Mouse (Mus musculus) layer of hippocampus, adult 9-10 months (tissue): ENCODE measurements around the gene Gclc.
"Not testable (repeated sequence)": the region's sequence is repeated elsewhere in the genome, so short reads cannot be mapped to it uniquely, and the experiment has no call there.

Experiments
- DNase-seq: peaks from one replicate; pipeline ENCODE4 v3.0.0; 2022; ENCODE audit warnings: low spot score

Gclc gene

DNA sequence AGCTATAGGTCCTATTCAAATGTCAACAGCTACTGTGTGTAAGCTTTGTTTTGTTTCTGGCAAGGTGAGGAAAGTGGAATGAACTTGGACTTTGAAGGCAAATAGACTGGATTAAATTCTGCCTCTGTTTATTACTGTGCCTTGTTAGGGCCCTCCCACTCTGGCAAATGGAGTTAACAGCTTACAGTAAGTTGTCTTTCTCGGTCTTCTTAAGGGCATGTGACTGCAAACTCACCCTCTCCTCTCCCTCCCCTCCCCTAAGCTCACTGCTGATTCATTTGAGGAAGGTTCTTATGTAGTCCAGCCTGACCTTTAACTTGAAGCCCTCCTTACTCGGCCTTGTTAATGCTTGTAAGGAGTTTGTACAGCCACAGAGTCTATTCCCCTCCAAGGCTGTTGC lies 8.0 kb upstream of the Gclc start:
- DNase-seq: no peak

DNA sequence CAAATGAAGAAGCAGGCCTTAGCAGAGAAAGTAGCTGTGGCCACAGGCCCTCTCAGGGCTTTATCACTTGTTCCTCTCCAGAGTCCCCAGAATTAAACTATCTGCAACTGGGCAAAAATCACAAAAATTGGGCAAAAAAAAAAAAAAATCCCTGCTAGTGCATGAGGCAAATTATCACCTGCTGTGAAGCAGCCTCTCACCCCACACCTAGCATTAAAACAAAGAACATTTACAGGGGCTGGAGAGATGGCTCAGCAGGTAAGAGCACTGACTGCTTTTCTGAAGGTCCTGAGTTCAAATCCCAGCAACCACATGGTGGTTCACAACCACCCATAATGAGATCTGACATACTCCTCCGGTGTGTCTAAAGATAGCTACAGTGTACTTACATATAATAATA lies 6.0 kb upstream of the Gclc start:
- DNase-seq: not testable (repeated sequence)

DNA sequence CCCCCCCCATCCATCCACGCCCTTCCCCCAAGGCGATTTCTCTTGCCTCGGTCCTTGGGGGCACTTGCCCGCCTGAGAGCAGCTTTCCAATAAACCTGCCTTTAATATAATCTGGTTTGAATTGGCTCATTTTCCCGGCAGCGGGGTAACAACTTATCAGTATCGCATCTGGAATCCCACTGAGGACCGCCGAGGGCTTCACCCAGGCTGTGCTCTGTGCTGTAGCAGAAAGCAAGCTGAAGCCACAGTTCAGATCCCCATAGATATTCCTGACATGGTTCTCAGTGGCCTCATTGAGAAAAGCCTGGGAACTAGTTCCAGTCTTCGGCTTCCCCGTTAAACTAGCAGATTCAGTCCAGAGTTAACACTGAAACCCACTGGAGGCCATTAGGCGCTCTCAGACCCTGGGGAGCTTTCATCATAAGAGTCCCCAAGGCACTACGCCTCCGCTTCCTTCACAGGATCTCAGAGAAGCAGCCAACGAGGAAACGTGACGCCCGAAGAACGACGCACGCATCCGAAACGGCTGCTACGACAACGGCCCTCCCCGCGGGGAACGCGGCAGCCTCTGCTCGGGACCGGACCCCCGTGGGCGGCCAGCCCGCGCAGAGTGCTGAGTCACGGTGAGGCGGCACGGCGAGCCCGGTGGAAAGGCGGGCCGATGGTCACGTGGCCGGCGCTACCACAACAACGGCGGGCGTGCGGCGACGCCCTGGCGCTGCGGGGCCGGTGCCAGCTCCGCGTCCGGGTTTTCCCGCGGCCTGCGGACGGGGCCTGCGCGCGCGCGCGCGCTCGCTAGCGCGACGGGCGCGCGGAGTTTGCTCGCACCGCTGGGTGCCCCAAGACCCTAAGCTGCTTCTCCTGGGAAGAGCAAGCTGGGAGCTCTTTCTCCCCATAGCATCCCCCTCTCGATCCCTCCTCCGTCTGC lies 3.9 kb upstream of the Gclc start:
- peak; percentile 83 for DNase-seq

DNA sequence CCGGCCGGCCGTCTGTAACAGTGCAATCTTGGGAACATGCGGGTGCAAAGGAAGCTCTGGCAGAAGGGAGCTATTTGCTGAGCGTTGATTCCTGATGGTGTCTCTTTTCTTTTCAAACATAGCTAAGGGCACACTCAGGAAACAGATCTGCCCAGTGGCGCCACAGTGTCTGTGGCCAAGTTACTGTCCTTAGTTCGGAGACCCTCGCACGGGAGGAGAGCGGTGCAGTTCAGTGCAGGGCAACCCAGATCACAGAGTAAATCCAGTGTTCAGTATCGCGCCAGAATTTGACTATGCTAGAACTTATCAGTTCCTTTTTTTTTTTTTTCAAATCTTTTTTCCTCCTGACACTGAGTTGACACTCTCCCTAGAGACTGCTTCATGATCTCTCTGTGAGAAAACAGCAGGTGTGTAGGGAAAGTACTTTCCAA lies 3.2 kb upstream of the Gclc start:
- DNase-seq: peak; percentile 27

DNA sequence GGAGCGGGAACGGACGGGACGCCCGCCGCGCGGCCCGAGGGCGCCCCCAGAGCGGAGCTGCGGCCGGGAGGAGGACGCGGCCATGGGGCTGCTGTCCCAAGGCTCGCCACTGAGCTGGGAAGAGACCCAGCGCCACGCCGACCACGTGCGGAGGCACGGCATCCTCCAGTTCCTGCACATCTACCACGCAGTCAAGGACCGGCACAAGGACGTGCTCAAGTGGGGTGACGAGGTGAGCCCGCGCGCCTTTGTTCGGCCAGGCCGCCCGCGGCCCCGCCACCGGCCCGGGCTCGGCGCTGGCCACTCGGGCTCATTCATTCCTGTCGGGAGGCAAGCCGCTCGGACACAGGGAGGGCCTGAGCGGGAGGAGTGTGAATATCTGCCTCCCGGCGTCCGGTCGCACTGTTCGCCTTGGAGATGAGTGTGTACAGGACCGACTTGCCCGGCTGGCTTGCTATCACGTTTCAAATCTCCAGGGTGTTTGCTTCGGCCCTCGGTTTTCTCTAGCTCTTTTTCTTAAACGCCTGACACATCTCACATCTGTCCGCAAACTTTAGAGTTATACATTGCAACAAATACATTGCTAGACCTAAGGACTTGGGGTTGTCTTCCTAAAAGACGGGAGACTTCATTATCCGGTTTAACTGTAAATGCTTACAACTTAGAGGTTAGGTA lies 530 bp downstream of the Gclc start:
- DNase-seq: no peak

DNA sequence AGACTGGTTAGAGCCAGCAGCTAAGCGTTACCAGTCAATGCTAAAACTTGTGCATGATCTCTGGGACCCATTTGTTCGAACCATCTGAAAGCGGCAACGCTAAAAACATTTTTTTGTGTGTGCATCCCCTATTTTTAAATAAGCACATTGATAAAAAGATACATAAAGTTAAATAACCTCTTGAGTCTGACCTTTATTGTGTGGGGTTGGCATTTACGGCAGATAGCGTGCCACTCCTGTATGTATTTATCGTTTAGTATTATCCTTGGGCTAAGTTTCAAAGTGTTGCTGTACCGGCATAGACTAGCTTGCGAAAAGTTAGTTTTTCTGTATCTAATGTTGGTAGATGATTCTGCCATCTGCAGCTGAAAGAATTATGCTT lies 1.1 kb downstream of the Gclc start:
- no peak for DNase-seq

DNA sequence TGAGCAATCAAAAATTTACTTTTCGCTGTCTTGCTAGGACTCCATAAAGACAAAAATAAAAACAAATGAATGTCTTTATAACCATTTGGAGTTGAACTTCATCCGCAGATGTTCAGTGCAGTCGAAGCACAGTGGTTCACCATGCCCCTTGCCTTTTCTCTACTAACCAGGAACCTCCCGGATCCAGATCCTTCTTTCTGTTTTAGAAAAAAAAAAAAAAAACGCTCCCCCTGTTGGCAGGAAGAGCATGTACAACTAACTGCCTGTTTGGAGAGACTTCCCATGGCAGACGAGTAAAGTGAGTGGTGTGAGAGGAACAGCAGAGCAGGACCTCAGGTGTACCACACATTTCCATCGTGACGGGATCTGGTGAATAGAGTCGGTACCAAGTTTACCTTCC lies 1.7 kb downstream of the Gclc start:
- no peak for DNase-seq

DNA sequence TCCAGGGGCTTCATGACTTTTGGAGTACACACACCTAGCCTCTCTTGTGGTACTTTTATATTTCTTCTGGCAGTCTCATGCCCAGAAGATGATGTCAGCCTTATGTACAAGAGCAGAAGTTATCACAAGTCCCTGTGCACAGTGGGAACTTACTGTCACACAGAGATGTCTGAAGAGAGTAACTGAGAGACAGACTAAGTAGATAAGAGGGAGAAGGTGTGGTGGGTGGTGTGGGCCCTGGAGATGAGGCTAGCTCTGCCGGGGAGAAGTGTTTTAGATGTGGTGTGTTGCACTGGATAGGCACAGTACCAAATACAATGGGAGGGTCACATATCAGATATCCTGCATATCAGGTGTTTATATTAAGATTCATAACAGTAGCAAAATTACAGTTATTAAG lies 3.0 kb downstream of the Gclc start:
- DNase-seq: no peak

DNA sequence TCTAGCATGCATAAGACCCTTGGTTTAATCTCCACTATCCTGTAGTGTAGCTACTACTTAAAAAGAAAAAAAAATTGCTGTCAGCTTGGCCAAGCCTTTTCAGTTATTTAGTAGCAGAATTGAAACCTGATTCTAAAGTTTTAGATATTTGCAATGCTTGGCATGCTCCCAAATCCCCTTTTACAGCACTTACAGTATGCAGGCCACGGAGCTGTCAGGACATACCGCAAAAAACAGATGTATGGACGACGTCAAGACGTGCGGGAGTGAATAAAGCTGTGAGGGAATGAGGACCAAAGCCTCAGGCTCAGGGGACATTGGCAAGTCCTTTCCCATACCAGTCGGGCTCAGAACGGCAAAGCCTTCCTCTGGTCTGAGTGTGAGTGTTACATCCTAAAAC lies 4.1 kb downstream of the Gclc start:
- no peak for DNase-seq

DNA sequence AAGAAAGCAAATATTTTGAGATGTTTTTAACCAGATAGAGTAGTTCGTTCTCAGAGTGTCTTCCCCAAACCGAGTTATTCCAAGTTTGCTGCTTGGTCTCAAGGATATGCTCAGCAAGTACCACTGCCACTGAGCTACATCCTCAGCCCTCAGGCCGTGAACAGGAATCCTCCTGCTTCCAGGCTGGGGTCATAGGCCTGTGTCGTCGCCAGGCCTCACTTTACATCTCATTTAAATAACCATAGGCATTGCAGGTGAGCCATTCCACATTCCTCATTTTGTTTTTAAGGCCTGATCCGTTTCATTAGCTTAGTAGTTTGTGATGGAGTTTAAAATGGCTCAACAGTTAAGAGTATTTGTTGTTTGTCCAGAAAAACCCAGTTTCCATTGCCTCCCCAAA lies 4.8 kb downstream of the Gclc start:
- no peak for DNase-seq

DNA sequence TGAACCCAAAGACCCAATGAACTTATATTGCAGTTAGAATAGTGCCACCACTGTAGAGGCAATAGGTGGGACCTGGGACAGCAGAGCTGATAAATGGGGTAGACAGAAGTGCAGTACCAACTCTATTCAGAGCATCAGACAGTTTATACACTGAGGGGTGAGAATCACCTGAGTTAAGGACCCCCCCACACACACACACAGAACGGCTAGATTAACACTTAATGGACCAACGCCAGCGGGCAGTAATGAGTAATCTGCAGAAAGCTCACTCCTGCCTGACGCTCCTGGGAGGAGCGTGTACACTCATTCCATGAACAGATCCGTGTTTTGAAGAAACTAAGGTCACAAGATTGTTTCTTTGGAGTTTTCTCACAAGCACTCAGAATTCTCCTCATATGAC lies 5.4 kb downstream of the Gclc start:
- DNase-seq: no peak

DNA sequence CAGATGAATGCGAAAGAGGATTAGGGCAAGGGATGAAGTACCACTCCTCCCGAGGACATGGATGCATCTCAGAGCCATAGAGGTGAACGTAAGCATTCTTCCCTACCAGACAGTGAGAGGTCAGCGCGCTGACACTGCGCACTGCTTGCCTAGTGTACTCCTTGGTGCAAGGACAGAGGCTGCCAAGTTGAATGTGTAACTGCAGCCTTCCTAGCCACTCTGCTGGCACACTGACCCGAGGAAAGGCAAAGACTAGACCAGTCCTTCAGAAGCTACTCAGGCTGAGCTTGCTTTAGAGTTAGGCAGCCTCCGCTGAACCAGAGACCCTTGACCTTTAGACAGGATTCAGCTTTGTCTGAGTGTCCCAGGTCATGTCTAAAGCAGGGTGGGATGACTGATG lies 11.9 kb downstream of the Gclc start:
- DNase-seq: no peak

DNA sequence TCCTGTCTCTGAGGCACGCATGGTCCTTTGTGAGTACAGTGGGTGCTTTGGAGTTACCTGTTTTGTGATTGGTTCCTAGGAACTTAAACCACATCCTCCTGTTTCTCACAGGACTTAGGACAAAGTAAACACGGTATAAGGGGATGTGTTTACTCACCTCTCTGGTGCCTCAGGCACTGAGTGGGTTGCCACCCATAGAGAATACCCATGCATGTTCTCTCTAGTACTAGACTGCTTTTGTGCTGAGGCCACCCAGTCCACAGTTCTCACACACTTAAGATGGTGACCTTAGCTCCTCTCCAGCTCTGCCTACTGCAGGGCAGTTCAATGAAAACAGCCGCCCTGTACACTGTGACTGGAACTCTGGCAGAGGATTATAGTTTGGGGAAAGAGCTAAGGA lies 12.4 kb downstream of the Gclc start:
- DNase-seq: no peak

DNA sequence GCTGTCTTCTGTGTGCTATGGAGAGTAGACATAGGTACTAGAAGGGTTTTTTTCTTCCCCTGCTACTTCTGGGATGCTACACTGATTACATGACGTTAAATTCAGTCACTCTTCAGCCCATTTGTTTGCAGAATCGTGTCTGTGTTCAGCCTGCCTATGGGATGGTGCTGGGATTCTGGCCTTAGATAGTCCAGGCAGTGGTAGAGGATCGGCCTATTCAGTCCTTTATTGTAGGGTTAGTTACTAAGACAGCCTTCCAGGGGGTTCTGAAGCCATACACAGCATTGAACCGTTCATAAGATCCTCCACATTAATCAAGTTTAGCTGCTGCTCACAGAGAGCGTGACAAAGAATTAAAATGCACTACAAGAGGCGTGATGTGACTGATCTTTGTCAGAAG lies 16.6 kb downstream of the Gclc start:
- DNase-seq: no peak

DNA sequence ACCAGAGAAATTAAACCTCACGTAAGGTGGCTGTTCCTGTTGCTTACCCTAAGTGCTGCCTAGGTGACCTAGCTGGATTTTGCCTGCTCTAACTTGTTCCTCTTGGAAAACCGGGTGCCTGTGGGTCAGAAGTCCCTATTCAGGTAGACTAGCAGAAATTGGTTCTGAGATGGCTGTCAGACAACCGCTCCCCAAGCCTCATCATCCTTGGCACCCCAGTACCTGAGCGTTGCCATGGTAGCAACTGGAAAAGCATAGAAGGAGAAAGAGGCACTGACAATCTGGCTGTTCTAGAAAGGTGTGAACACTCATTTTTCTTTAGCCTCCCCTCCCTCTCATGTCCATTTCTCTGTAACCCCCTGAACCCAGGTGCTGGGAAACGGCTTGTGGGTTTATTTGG lies 17.0 kb downstream of the Gclc start:
- DNase-seq: no peak

DNA sequence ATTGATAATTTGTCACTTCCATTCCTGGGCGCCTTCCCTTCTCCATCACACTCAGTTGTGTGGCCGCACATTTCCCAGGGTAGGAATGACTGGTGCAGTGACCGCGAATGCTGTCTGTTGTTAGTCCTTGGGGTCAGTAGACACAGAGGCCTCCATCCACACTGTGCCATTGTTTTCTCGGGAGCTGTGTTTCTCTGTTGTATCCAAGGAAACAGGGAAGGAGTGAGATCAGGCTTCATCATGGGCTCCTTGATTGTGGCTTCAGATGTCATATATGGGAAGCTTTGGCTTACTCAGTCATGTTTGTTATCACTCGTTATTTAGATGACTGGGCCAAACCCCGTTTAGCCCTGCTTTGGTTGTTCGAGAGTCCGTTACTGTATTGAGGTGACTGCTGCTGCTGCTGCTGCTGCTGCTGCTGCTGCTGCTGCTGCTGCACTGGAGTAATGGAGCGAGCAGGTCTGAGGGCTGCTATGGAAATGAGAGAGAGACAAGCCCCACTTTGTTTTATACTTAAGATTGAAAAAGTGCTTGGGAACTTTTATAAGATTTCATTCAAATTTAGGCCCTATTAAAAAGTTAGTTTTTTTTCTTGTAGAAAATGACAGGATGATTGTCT lies 17.5 kb downstream of the Gclc start:
- DNase-seq: no peak

DNA sequence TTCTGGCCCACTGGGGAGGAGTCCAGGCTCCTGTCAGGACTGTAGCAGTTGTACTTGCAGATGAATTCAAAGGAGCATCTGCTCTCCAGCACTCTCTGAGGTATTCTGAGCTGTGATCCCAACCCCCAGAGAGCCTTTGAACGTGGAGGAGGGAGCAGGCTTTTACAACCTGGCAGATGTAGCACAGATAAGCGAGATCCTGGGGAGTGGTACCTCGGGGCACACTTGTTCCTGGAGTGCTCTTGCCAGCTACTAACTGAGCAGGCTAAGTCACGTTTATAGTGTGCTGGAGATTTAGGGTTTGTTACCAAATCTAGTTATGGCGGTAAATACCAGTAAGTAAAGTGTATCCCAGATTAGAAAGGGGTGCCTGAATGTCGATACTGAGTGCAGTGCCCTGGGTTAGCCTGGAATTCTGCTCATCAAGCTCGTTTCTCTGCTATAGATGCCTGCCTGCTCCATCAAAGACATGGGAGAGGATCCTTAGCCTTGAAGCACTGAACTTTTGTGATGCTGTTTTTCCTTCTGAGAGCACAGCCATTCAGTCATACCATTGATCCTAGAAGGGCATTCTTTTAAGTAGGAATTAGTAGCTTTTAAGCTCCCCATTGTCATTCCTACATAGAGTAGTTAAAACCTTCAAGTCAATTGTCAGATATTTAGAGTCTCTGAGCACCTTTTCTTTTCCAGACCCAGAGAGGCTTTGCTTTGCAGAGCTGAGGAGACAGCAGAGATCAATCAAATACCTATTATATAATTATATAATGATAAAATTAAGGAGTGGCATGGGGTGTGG lies 22.6 kb downstream of the Gclc start:
- DNase-seq: no peak

DNA sequence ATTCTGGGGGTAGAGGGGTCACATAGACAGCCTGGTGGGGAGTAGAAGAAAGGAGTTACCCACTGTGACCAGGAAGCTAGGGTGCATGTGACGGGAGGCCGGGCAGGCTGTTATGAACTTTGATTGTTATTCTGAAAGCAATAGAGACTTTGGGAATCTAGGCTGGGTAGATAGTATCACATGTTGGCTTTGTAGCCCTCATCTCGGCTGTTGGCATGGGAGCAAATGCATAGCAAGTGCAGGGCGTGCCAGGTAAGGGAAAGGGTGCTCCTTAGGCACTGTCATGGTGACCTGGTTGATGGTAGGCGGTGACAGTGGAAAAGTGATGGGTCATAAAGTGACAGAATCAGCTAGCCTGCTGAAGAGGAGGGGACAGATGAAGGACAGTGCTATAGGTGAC lies 23.3 kb downstream of the Gclc start:
- DNase-seq: no peak

DNA sequence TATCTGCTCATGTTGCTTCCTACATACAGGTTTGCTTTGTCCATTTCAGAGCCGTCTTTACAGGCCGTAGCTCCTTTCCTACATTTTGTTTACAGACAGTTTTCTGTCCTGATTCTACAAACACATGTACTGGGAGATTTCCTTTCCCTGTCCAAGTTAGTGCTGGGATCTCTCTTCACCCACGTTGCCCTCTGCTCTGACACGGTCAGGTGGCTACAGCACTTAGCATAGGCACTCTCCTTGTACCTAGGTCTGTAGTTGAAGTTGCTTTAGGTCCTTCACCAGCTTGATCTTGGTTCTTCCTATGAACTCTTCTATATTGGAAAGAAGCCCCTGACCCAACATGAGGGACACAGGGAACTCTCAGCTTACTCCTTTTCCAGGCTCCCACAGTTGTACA lies 25.4 kb downstream of the Gclc start:
- no peak for DNase-seq

DNA sequence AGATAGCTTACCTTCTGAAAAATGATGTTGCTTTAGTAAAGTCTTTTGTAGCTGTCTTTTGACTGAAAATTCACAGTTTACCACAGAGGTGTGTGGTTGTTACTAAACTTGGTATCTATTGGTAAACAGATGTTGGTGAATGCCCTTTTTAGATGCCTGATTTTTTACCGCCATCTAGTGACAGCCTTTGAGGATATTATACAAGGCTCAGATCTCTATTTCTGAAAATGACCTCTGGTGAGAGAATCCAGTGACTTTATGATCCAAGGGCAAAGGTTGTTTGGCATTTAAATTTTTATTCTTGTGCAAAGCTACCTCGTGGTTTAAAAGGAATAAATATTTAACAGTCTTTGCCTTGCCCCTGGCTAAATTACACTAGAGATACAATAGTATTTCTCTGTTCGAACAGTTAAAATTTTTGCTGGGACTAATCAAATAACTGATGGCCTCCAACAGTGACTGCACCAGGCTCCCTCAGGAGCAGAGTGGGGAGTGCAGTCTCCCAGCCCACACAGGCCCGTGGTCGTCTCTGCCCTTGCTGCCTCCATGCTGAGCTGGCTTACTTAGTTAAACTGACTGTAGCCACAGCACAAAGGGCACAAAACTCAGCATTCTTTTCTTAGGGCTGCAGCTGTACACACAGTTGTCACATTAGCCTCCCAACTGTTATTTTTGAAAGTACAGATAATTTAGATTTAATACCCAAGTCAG lies 27.3 kb downstream of the Gclc start:
- DNase-seq: peak; percentile 37

DNA sequence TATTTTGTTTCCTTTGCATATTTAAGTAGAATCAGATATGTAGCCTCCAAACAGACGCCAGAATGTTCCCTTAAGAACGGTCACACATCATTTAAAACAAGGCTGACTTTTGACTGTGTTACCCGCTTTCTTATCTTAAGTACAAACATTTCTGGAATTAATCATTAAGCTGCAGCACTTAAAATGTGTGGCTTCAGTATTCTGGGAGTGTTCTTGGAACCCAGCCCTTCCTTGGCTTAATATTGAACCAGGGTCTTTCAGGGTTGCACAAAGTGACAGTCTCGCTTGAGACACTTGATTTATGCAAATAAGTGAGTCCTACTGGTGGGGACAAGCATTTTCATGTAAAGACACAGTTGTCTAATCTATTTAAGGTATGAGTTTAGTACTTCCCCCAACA lies 27.9 kb downstream of the Gclc start:
- DNase-seq: no peak

DNA sequence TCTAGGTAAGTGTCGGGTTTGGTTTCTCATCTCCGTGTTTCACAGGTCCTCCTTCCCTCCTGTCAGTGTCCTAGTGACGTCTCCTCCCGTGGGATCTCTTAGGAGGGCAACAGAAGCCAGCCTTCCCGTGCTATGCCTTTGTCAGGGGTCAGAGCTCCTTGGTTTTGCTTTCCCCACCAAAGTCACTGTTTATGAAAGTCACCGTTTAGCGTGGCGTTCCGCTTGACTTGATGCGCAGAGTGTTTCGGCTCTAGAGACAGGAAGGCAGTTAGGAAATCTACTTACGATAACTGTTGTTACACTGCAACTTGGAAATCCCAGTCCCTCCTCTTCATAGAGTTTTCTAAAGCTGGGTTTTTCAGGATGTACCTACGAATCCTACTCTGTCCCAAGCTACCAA lies 28.7 kb downstream of the Gclc start:
- DNase-seq: no peak
